Mouse (Mus musculus) neural tube, embryonic 11.5 days (tissue): ENCODE measurements around the gene Lbx2. TPM values are rescaled to one million over a fixed set of nuclear protein-coding genes. Genes with fewer than 3 reads are reported as not detected.

Experiments used
- ATAC-seq: fragments of 200-750 bp; cut with Nextera tagmentation; 2 replicates; pipeline ENCODE4 v1.8.0; 2017; ENCODE audit warnings: moderate number of reproducible peaks, mild to moderate bottlenecking, moderate TSS enrichment, moderate library complexity; ENCODE audit not compliant: insufficient read depth, low FRiP score, low TSS enrichment
- DNase-seq: peaks from one replicate; pipeline ENCODE4 v3.0.0-alpha.2; 2015; ENCODE audit warnings: low spot score
- H3K27ac ChIP-seq: fragments of 300-500 bp; sonication (generic); 2 replicates; pipeline ENCODE4 v1.5.1; 2014; ENCODE audit warnings: low read depth, mild to moderate bottlenecking, low read length
- H3K27me3 ChIP-seq: fragments of 300-500 bp; sonication (generic); 2 replicates; pipeline ENCODE4 v1.6.1; 2014; ENCODE audit warnings: mild to moderate bottlenecking, low read length, mixed read lengths; ENCODE audit not compliant: control insufficient read depth, insufficient read depth
- H3K36me3 ChIP-seq: fragments of 300-500 bp; sonication (generic); 2 replicates; pipeline ENCODE4 v1.6.1; 2014; ENCODE audit warnings: mild to moderate bottlenecking, low read length, moderate library complexity, mixed read lengths; ENCODE audit not compliant: control insufficient read depth, insufficient read depth
- H3K4me1 ChIP-seq: fragments of 300-500 bp; sonication (generic); 2 replicates; pipeline ENCODE4 v1.6.1; 2014; ENCODE audit warnings: low read length, mixed read lengths; ENCODE audit not compliant: control insufficient read depth, insufficient read depth
- H3K4me2 ChIP-seq: fragments of 300-500 bp; sonication (generic); 2 replicates; pipeline ENCODE4 v1.6.1; 2014; ENCODE audit warnings: low read depth, mild to moderate bottlenecking, moderate library complexity
- H3K4me3 ChIP-seq: fragments of 300-500 bp; sonication (generic); 2 replicates; pipeline ENCODE4 v1.5.1; 2014; ENCODE audit warnings: low read depth, low read length
- H3K9ac ChIP-seq: fragments of 300-500 bp; sonication (generic); 2 replicates; pipeline ENCODE4 v1.6.1; 2014; ENCODE audit warnings: mild to moderate bottlenecking, low read length
- H3K9me3 ChIP-seq: fragments of 300-500 bp; sonication (generic); 2 replicates; pipeline ENCODE4 v1.6.1; 2016; ENCODE audit warnings: low read length; ENCODE audit not compliant: control insufficient read depth
- WGBS: fragments of 180-500 bp; shearing (Covaris S2); extraction: QIAGEN DNeasy Blood & Tissue Kit; methylation state at CpG from one replicate; pipeline ENCODE4 v1.1.7; 2014; 5-methylcytosine and 5-hydroxymethylcytosine counted together
- polyA plus RNA-seq: library from polyadenylated mRNA; unstranded; fragments of >200 nt; fragmentation: Nextera tagmentation; extraction: Ambion mirVana; gene quantifications from 2 replicates; pipeline ENCODE4 v1.2.1, GENCODE M21; 2014

The Lbx2 gene
- polyA plus RNA-seq, 1 experiment from 2014 or later: 2.7 TPM

- Histone ChIP-seq H3K27me3 (no peaks in the 10 kb centered on the region), H3K9ac (no peak overlapping the region), H3K27ac (no peak overlapping the region), H3K36me3 (peaks cover 2% of the 10 kb centered on the region; the same call in 1 of the 2 replicates), H3K9me3 (no peaks in the 10 kb centered on the region), H3K4me3 (no peak overlapping the region), H3K4me1 (peaks cover 19% of the 10 kb centered on the region), H3K4me2 (no peak overlapping the region)
- ATAC-seq: no peak
- WGBS: 91% methylated on average over 4 of the region's 4 CpGs
- no peak for DNase-seq
Measured at GRCm38 (mm10) chr6:83111510-83112136, 25.5 kb downstream of the Lbx2 start.

GRCm38 (mm10) chr6:83115011-83115671 lies 29.0 kb downstream of the Lbx2 start, which contains the start of gene Mogs:
Gene Mogs (plus strand): TSS chr6:83115496.
- peaks cover 9% of the 10 kb centered on the region for H3K36me3 ChIP-seq
- DNase-seq (peak; percentile 93), ATAC-seq (peak; percentile 80)
- 2% methylated on average over 48 of the region's 58 CpGs for WGBS
- peak within 1 kb of the TSS; percentile 83 for H3K27ac ChIP-seq
- H3K4me1 ChIP-seq: peaks cover 24% of the 10 kb centered on the region
- no peaks in the 10 kb centered on the region for H3K9me3 ChIP-seq
- peak within 1 kb of the TSS; percentile 81 for H3K4me3 ChIP-seq
- peak within 1 kb of the TSS; percentile 97 for H3K4me2 ChIP-seq
- peak within 1 kb of the TSS; percentile 91 for H3K9ac ChIP-seq
- no peaks in the 10 kb centered on the region for H3K27me3 ChIP-seq

GRCm38 (mm10) chr6:83115682-83116372 lies 29.7 kb downstream of the Lbx2 start:
- peak overlapping the region; percentile 81 for H3K4me3 ChIP-seq
- peaks cover 9% of the 10 kb centered on the region for H3K36me3 ChIP-seq
- peak overlapping the region; percentile 97 for H3K4me2 ChIP-seq
- no peaks in the 10 kb centered on the region for H3K9me3 ChIP-seq
- H3K27me3 ChIP-seq: no peaks in the 10 kb centered on the region
- peaks cover 24% of the 10 kb centered on the region for H3K4me1 ChIP-seq
- peak overlapping the region; percentile 83 for H3K27ac ChIP-seq
- peak; percentile 2; the same call in 1 of the 2 replicates for ATAC-seq
- DNase-seq: no peak
- H3K9ac ChIP-seq: peak overlapping the region; percentile 91
- 2% methylated on average over 43 of the region's 48 CpGs for WGBS

GRCm38 (mm10) chr6:83116373-83117164 lies 30.4 kb downstream of the Lbx2 start:
- H3K4me2 ChIP-seq: peak overlapping the region; percentile 97
- H3K9ac ChIP-seq: peak overlapping the region; percentile 91
- no peaks in the 10 kb centered on the region for H3K27me3 ChIP-seq
- peak overlapping the region; percentile 81 for H3K4me3 ChIP-seq
- ATAC-seq: no peak
- peaks cover 9% of the 10 kb centered on the region for H3K36me3 ChIP-seq
- H3K27ac ChIP-seq: 0 out of 2 replicates have a peak overlapping the region, but pooled peaks have one; percentile 20
- DNase-seq: no peak
- peaks cover 24% of the 10 kb centered on the region for H3K4me1 ChIP-seq
- no peaks in the 10 kb centered on the region for H3K9me3 ChIP-seq
- WGBS: 84% methylated on average over 11 of the region's 11 CpGs

- H3K36me3 ChIP-seq: peaks cover 9% of the 10 kb centered on the region
- no peak overlapping the region for H3K4me2 ChIP-seq
- WGBS: 94% methylated on average over 4 of the region's 4 CpGs
- ATAC-seq (no peak), DNase-seq (no peak)
- H3K9me3 ChIP-seq: no peaks in the 10 kb centered on the region
- H3K9ac ChIP-seq: no peak overlapping the region; the same call in 1 of the 2 replicates
- H3K27ac ChIP-seq: 0 out of 2 replicates have a peak overlapping the region, but pooled peaks have one; percentile 20
- H3K4me1 ChIP-seq: peaks cover 24% of the 10 kb centered on the region
- H3K27me3 ChIP-seq: no peaks in the 10 kb centered on the region
- H3K4me3 ChIP-seq: peak overlapping the region; percentile 8; the same call in 1 of the 2 replicates
Measured at GRCm38 (mm10) chr6:83117165-83117438, 30.9 kb downstream of the Lbx2 start.

GRCm38 (mm10) chr6:83117616-83118015 lies 31.4 kb downstream of the Lbx2 start:
- Histone ChIP-seq H3K4me1 (peaks cover 25% of the 10 kb centered on the region), H3K4me3 (no peak overlapping the region), H3K27ac (no peak overlapping the region), H3K4me2 (no peak overlapping the region), H3K9me3 (no peaks in the 10 kb centered on the region), H3K27me3 (no peaks in the 10 kb centered on the region), H3K9ac (no peak overlapping the region; the same call in 1 of the 2 replicates), H3K36me3 (peaks cover 9% of the 10 kb centered on the region)
- 94% methylated on average over 13 of the region's 13 CpGs for WGBS
- DNase-seq (no peak), ATAC-seq (no peak)

- no peak for ATAC-seq
- 88% methylated on average over 11 of the region's 11 CpGs for WGBS
- Histone ChIP-seq H3K9me3 (no peaks in the 10 kb centered on the region), H3K4me2 (no peak overlapping the region), H3K4me1 (peaks cover 30% of the 10 kb centered on the region), H3K36me3 (peaks cover 9% of the 10 kb centered on the region), H3K9ac (no peak overlapping the region), H3K4me3 (no peak overlapping the region), H3K27ac (no peak overlapping the region), H3K27me3 (no peaks in the 10 kb centered on the region)
- no peak for DNase-seq
Measured at GRCm38 (mm10) chr6:83118369-83118768, 32.2 kb downstream of the Lbx2 start.
